ENCODE assay signal across 11 mouse cellular contexts in genomic region chr12:36721223-36721622, GRCm38 (mm10).
DNase-seq lines count a peak whose midpoint lies in the region; ATAC-seq lines count a peak whose summit lies in the region.
"Had no signal": no experiment of that assay in that cellular context is flagged by ENCODE, and none has a peak within 500 bp of the region (broad histone marks: within the 10 kb centered on the region; RNA-seq: fewer than 3 reads in every experiment).

No protein-coding gene starts in this region.

- 50% methylated on average over 6 of the region's 6 CpGs for WGBS in midbrain, embryonic 13.5 days
- WGBS in midbrain, embryonic 16.5 days, result 40% methylated on average over 6 of the region's 6 CpGs

- ATAC-seq in midbrain, embryonic 13.5 days, result peak; percentile 53; the same call in 1 of the 2 replicates
- no peak for ATAC-seq in midbrain, embryonic 16.5 days

- H3K9me3 ChIP-seq in midbrain, embryonic 13.5 days, result no peaks in the 10 kb centered on the region
- H3K9me3 ChIP-seq in midbrain, embryonic 16.5 days (replicated peaks; ENCODE audit: control insufficient read depth, low read length, poor library complexity, severe bottlenecking), result no peaks in the 10 kb centered on the region
- H3K9me3 ChIP-seq: liver, embryonic 13.5 days had no signal

- intact Hi-C loops in gastrocnemius, postnatal 14 days (cut with DNase I; ENCODE audit: low total_unique reads), result no loop called here

- peak; percentile 12 for DNase-seq in gastrocnemius, postnatal 14 days
- no peak for DNase-seq in gastrocnemius, adult 8-10 months (ENCODE audit: low spot score in 2 of 2)
- peak; percentile 58 for DNase-seq in kidney, postnatal 14 days
- peak; percentile 60 for DNase-seq in mesoderm, embryonic 11.5 days (ENCODE audit: low read depth, low spot score)
- DNase-seq in urinary bladder, postnatal 4 days (ENCODE audit: low spot score in 2 of 2), result no peak
- DNase-seq in left cerebral cortex, adult 11 months (ENCODE audit: low spot score), result no peak
- DNase-seq: cerebellum, adult 11-12 months; liver, embryonic 13.5 days had no signal

- H3K27me3 ChIP-seq in midbrain, embryonic 13.5 days, result no peaks in the 10 kb centered on the region
- H3K27me3 ChIP-seq in midbrain, embryonic 16.5 days (ENCODE audit: control insufficient read depth, insufficient read depth, low read depth, low read length), result no peaks in the 10 kb centered on the region
- H3K27me3 ChIP-seq: CH12.LX; liver, embryonic 13.5 days had no signal

- peaks cover 4% of the 10 kb centered on the region; the same call in 1 of the 2 replicates for H3K4me1 ChIP-seq in midbrain, embryonic 13.5 days (replicated peaks)
- peaks cover 4% of the 10 kb centered on the region; the same call in 1 of the 2 replicates for H3K4me1 ChIP-seq in midbrain, embryonic 16.5 days (ENCODE audit: control insufficient read depth, insufficient read depth, low read length)
- H3K4me1 ChIP-seq: liver, embryonic 13.5 days had no signal

- no peaks in the 10 kb centered on the region for H3K36me3 ChIP-seq in midbrain, embryonic 13.5 days
- no peaks in the 10 kb centered on the region for H3K36me3 ChIP-seq in midbrain, embryonic 16.5 days (ENCODE audit: control insufficient read depth, insufficient read depth, low read length)
- H3K36me3 ChIP-seq: liver, embryonic 13.5 days had no signal

- no peak overlapping the region for H3K27ac ChIP-seq in midbrain, embryonic 13.5 days
- H3K27ac ChIP-seq in midbrain, embryonic 16.5 days (ENCODE audit: low read length), result no peak overlapping the region
- H3K27ac ChIP-seq: liver, embryonic 13.5 days had no signal

- H3K9ac ChIP-seq in midbrain, embryonic 13.5 days (replicated peaks), result no peak overlapping the region
- no peak overlapping the region for H3K9ac ChIP-seq in midbrain, embryonic 16.5 days (ENCODE audit: low read depth, low read length)
- H3K9ac ChIP-seq: liver, embryonic 13.5 days had no signal

- no peak overlapping the region for H3K4me2 ChIP-seq in midbrain, embryonic 13.5 days (replicated peaks)
- H3K4me2 ChIP-seq in midbrain, embryonic 16.5 days (ENCODE audit: low read length), result no peak overlapping the region
- H3K4me2 ChIP-seq: liver, embryonic 13.5 days had no signal

- H3K4me3 ChIP-seq in midbrain, embryonic 13.5 days (replicated peaks), result no peak overlapping the region
- no peak overlapping the region for H3K4me3 ChIP-seq in midbrain, embryonic 16.5 days (ENCODE audit: low read depth, low read length)
- H3K4me3 ChIP-seq: liver, embryonic 13.5 days had no signal

Comparison
In these comparisons a context has a peak if more than half of its experiments do, and no peak if none do; other contexts are left out.
1. DNase-seq: peak in gastrocnemius, postnatal 14 days (single experiment), kidney, postnatal 14 days (single experiment) and mesoderm, embryonic 11.5 days (single experiment); none in gastrocnemius, adult 8-10 months (0 of 2), urinary bladder, postnatal 4 days (0 of 2) and left cerebral cortex, adult 11 months (single experiment).